Mouse (Mus musculus): ENCODE data around the gene Wfdc10.

Gene Wfdc10

DNA sequence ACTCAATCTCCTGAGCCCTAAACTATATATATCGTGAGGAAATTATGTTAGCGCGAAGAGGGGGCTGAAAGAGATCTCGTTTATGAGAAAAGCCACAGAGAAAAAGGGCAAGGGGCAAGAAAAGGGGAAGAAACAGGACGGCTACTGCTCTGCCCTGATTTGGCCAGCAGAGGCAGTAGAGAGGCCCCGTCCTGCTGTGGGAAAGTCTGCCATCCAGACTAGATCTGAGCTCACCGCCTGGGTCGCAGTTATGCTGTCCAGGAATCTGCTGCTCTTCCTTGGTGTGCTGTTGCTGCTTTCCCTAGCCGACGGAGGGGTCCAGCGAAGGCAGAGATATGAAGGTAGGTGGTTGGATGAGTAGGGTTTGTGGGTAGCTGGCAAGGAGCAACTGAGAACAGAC, at the start of gene Wfdc10:
Gene Wfdc10 (plus strand): TSS at position 189 of the 400 bp plus-strand sequence.
- DNase-seq, result peak; percentile 41 to 74

- no peak for DNase-seq
These were observed 47.1 kb upstream of the Wfdc10 start for GRCm38 (mm10) chr2:164608781-164609180.

DNA sequence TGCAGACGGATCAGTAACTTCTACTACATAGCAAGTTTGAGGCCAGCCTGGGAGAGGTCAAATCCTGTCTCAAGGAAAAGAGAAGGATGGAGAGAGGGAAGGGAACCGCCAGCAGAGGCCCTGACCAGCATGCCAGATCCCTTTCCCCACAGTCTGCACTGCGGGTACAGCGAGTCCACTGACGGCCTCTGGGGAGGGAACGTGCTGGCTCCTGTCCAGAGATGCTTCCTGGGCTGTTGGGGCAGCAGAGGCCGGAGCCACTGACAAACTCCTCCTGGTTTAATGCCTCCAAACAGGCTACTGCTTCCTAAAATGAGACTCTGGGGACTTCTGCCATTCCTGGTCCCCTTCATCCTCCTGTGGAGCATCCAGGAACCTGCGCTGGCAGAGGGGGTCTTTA, 42.4 kb upstream of the Wfdc10 start, which contains the start of the genes Wfdc6b and Wfdc8:
Gene Wfdc6b (plus strand): TSS at position 52 of the 400 bp plus-strand sequence.
Gene Wfdc8 (minus strand): TSS at position 156 of the 400 bp plus-strand sequence.
- DNase-seq, result peak; percentile 52 to 68

DNA sequence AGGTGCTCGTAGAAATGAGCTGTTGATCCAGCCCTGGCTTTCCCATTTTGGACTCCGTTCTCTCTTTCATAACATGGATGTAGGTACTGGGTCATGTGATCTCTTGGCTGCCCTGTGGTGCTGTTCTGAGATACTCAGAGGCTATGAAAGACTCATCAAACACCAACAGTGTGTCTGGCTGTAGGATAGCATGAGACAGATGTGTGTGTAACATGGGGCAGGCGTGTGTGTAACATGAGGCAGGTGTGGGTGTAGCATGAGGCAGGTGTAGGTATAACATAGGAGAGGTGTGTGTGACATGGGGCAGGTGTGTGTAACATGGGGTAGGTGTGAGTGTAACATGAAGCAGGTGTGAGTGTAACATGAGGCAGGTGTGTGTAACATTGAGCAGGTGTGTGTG, 40.5 kb upstream of the Wfdc10 start:
- no peak for DNase-seq

DNA sequence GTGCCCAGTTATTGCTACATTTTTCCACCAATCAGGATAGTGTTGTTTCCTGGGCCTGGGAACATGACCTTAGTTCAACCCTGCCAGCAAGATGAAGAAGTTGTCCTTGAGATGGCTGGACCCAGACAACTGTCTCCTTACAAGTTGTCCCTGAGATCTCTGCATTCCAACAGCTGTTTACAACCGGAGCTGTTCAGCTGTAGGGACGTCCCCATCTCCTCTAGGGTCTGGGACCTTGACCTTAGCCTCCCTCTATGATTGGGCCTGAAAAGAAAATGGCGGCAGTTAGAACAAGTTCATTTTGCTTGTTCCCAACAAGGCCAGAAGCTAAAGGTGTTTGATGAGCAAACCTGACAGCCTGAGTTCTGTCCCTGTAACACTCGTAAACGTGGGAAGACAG, 36.8 kb upstream of the Wfdc10 start:
- no peak for DNase-seq

GRCm38 (mm10) chr2:164621775-164622174, 34.1 kb upstream of the Wfdc10 start:
- no peak for DNase-seq

GRCm38 (mm10) chr2:164635266-164635665, 20.6 kb upstream of the Wfdc10 start:
- DNase-seq, result no peak

GRCm38 (mm10) chr2:164638696-164639095, 17.1 kb upstream of the Wfdc10 start, which contains the start of gene Wfdc16:
TSS of gene Wfdc16 (minus strand) at chr2:164638796.
- DNase-seq, result no peak

GRCm38 (mm10) chr2:164641129-164641528, 14.7 kb upstream of the Wfdc10 start:
- DNase-seq, result peak in 1 of 2 experiments; percentile 18

DNA sequence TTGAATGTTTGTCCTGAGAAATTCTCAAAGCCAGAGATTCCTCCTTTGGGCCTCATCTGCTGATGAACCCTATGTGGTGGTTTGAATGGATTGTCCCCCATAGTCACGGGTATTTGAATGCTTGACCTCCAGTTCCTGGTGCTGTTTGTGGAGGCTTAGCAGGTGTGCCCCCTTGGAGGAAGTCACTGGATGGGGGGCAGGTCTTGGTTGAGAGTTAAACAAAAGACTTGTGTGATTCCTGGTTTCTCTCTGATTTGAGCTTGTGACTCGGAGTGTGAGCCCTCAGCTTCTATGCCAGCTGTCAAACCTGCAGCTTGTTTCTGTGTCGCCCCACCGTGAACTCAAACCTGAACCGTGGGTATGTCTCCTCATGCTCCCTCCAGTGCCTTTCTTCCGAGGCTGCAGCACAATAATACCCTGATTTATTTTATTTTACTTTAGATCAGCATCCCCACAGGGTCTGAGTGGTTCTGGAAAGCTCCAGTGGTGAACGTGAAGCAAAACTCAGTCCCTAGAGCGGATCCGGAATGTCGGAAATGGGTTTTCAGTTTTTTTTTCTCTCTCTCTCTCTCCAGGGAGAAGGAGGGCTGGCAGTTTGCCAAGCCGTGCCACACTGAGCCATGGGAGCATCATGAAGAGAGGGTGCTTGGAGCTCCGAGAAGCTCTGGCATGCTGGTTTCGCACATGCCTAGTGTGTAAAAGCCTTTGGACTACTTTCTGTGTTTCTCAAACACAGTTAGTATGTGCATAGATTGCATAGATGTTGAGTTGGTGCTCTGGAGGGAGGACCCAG, 13.8 kb upstream of the Wfdc10 start:
- DNase-seq, result no peak

- DNase-seq, result no peak
These were observed 637 bp downstream of the Wfdc10 start, which contains the start of gene Wfdc9 for GRCm38 (mm10) chr2:164656483-164656882. TSS of gene Wfdc9 (minus strand) at chr2:164656583.

DNA sequence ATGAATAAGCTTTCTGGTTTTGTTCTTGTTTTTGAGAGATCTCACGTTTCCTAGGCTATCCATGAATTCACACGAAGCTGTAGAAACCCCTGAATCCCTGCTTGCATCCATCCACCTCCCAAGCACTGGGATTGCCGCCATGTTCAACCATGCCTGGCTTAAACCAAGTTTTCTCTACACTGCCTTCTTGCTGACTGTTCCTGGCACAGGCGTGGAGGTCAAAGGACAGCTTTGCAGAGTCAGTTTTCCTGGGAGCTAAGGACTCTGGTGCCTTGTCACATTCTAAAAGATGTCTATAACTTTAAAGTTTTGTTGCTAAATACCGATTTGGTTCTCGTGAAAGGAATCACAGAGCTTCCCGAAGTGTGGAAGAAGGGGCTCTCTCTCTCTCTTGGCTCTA, 9.0 kb downstream of the Wfdc10 start:
- no peak for DNase-seq

DNA sequence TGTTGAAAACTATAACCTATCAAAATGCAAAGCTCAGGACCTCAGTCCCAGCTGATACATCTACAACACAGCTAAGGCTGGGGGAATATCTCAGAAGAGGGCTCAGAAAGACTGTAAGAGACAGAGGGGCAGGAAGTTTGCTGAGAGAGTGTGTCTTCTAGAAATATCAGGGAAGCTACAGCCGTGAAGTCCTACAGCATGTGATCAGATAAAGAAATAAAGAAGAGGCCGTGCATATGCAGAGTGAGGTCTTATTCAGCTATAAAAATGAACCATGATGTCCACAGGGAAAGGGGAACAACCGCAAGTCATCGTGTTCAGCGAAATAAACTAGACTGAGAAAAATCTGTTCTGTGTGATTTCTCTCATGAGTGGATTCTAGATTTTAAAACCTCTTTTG, 14.4 kb downstream of the Wfdc10 start:
- DNase-seq, result no peak

DNA sequence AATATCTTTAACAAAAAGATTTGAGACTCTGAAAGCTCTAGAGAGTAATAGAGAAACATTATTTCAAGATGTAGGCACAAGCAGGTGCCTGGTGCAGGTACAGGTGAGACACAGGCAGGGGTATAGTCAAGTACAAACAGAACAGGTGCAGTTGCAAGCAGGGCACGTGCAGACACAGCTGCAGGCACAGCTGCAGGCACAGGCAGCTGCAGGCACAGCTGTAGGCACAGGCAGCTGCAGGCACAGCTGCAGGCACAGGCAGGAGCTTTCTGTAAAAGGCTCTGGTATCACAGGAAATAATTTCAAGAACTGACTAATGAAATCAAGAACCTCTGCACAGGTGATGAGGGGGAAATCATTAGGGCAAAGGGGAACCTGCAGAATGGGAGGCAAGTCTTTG, 15.1 kb downstream of the Wfdc10 start:
- DNase-seq, result no peak

DNA sequence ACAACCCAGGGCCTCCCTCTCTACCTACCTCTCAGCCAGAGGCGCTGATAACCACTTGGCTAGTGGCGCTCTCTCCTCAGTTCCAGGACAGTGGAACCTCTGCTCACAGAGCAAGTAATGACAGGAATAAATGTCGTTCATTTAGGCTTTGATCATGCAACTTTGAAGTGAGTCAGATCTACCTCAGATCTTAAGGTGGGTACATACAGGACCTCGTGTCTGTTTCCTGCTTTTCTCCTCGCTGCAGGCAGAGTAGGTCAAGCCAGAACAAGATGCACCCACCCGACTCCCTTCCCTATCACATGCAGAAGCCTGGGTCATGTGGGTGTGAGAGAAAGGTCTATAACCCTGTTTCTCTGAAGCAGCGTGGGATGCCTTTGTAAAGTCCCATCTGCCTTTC, 18.1 kb downstream of the Wfdc10 start, which contains the start of gene Wfdc11:
Gene Wfdc11 (minus strand): TSS at position 101 of the 400 bp plus-strand sequence.
- DNase-seq, result no peak

- no peak for DNase-seq
These were observed 20.3 kb downstream of the Wfdc10 start for GRCm38 (mm10) chr2:164676103-164676502.

- no peak for DNase-seq
These were observed 21.3 kb downstream of the Wfdc10 start for GRCm38 (mm10) chr2:164676916-164677685.

DNA sequence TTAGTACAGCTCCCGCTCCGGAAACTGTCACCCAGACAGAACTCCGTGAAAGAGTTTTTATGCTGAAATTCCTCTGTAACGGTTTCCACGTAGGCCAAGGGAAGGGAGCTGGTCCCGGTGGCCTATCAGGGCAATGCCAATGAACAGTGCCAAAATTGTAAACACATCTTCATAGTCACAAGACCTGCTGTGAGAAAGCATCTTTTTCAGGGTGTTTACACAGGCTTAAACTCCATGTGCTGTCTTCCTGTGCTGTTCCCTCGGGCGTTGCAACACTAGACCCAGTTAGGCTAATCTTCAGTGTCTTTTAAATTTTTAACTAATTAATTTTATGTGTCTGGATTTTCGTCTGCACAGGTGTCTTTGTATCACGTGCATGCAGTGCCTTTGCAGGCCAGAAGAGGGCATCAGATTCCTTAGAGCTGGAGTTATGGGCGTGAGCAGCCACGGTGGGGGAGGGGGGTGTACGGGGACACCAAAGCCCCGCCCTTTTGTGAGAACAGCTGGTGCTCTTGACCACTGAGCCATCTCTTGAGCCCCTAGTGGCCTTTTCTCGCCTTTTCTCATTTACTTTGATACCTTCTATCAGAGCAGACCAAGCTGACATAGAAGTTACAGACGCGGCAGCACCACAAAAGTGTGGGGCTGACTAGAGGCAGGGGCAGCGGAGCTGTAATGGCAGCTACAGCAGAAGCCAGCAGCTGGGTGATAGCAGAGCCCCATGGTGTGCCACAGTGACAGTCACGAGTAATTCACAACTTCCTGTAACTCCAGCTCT, 23.2 kb downstream of the Wfdc10 start:
- DNase-seq, result peak; percentile 80 to 83

- DNase-seq, result peak; percentile 50 to 70
These were observed 24.1 kb downstream of the Wfdc10 start for GRCm38 (mm10) chr2:164679906-164680305.

GRCm38 (mm10) chr2:164684807-164685206, 29.0 kb downstream of the Wfdc10 start, which contains the start of gene Wfdc13:
TSS of gene Wfdc13 (plus strand) at chr2:164685107.
- no peak for DNase-seq

DNA sequence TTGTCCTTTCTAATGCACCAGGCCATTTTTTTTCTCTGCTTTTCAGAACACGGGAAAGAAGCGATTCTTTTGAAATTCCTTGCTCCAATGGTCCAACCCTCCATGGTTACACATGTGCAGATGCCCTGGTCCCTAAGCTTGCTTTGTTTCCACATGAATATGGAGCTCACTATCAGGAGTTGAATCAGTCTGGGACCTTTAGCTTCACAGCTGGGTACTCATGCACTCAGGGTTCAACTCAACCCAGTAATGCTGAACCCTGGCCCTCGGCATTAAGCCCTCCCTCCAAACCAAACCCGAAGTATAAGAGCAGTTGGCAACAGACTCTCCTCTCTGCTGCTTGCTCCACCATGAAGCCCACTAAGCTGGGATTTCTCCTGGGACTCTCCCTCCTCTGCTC, 42.4 kb downstream of the Wfdc10 start, which contains the start of gene Spint4:
Gene Spint4 (plus strand): TSS at position 301 of the 400 bp plus-strand sequence.
- DNase-seq, result no peak

DNA sequence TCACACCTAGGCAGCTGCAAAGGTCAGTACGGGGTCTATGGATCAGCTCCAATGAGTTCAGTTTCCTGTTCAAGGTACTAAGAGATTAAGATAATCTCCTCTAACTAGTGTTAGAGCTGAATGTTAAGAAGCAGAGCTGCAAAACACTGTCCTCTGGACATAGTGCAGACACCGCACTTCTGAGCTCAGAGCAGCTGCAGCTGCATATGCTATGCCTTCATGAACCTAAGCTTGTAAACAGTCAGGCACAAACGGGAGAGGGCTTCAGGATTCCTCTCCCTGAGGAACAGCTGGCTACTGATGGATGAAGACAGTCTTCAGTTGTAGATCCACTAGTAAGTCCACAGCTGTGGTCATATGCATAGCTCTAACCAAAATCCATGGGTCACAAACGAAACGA, 45.1 kb downstream of the Wfdc10 start:
- DNase-seq, result no peak

GRCm38 (mm10) chr2:164701761-164702160, 45.9 kb downstream of the Wfdc10 start:
- DNase-seq, result no peak
